Mouse (Mus musculus) myocyte (in vitro differentiated cells): ENCODE data around the gene Heg1.

Experiments
- CEBPB ChIP-seq: IDR thresholded peaks from 2 replicates; pipeline ENCODE4 v1.6.1; 2011; ENCODE audit warnings: mild to moderate bottlenecking, moderate library complexity; ENCODE audit not compliant: poor library complexity, insufficient read depth, severe bottlenecking
- E2F4 ChIP-seq: IDR thresholded peaks from one replicate; pipeline ENCODE4 v1.6.1; 2011; ENCODE audit warnings: mild to moderate bottlenecking, control low read depth, moderate library complexity; ENCODE audit not compliant: insufficient read depth
- MYOG ChIP-seq, 3 experiments: IDR thresholded peaks; one replicate each; pipeline ENCODE4 v1.6.1; 2011; ENCODE audit warnings: control low read depth in 2 of 3, low read depth in 2 of 3, mild to moderate bottlenecking in 2 of 3; ENCODE audit not compliant: insufficient read length in 2 of 3, control insufficient read depth in 1 of 3, insufficient read depth in 1 of 3
- POLR2A ChIP-seq: IDR thresholded peaks from one replicate; pipeline ENCODE4 v1.6.1; 2011; ENCODE audit warnings: low read depth, mild to moderate bottlenecking, control low read depth, moderate library complexity; ENCODE audit not compliant: insufficient read length
- TCF12 ChIP-seq: IDR thresholded peaks from one replicate; pipeline ENCODE4 v1.6.1; 2011; ENCODE audit warnings: mild to moderate bottlenecking, control low read depth; ENCODE audit not compliant: poor library complexity, insufficient read depth, severe bottlenecking
- TCF3 ChIP-seq: IDR thresholded peaks from one replicate; pipeline ENCODE4 v1.6.1; 2011; ENCODE audit warnings: low read depth, control low read depth; ENCODE audit not compliant: insufficient read length
- USF1 ChIP-seq: IDR thresholded peaks from one replicate; pipeline ENCODE4 v1.6.1; 2011; ENCODE audit warnings: low read depth, mild to moderate bottlenecking, control low read depth, moderate library complexity

DNA sequence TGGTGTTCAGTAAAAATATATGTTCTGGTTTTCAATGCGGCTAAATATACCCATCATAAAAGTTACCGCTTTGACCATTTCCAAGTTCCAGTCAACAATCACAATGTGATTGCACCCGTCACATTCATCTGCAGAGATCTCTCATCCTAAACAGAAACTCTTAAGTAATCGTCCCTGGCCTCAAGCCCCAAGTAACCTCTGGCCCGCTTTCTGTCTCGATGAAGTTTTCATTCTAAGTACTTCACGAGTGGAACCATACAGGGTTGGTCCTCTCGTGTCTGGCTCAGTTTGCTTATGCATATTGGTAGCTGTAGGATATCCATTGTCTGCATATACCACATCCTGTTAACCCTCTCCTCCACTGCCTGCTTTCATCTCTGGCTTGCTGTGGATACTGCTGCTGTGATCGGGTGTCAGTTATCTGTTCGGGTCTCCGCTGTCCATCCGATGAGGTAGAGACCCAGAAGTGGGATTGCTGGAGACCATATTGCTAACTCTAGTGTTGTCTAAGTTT lies 14.2 kb downstream of the Heg1 start:
- TF ChIP-seq POLR2A (no peak), USF1 (no peak), TCF3 (no peak), MYOG (IDR thresholded peaks at IDR 0.05; ENCODE audit: control insufficient read depth in 1 of 3, insufficient read depth in 1 of 3, insufficient read length in 2 of 3, low read depth in 2 of 3) (no peak), CEBPB (no peak), E2F4 (no peak), TCF12 (no peak)
